Mouse (Mus musculus) ES-E14 (cell line): Measurements from ENCODE around the gene Dnajc13. TPM values are rescaled to one million over a fixed set of nuclear protein-coding genes. Genes with fewer than 3 reads are reported as not detected.

Source experiments
- DNase-seq: peaks from one replicate; pipeline ENCODE4 v3.0.0-alpha.2; 2013; ENCODE audit warnings: low read depth, low spot score
- H3K27ac ChIP-seq: 2 replicates; pipeline ENCODE4 v1.5.1; 2012; ENCODE audit warnings: low read depth, mild to moderate bottlenecking, low read length, moderate library complexity, mixed read lengths; ENCODE audit not compliant: poor library complexity, insufficient read depth, severe bottlenecking
- H3K36me3 ChIP-seq: 2 replicates; pipeline ENCODE4 v1.6.1; 2012; ENCODE audit warnings: mild to moderate bottlenecking, low read length, moderate library complexity, mixed read lengths; ENCODE audit not compliant: control insufficient read depth, poor library complexity, insufficient read depth, severe bottlenecking
- H3K4me1 ChIP-seq, 2 experiments: fragments of 150-350 bp in 1 of 2; sonication (generic) in 1 of 2; 2 replicates each; pipeline ENCODE4 v1.6.1; 2012; ENCODE audit warnings: low read length in 2 of 2, mild to moderate bottlenecking in 1 of 2, mixed read lengths in 1 of 2; ENCODE audit not compliant: control insufficient read depth in 2 of 2, insufficient read depth in 2 of 2, poor library complexity in 1 of 2
- H3K4me3 ChIP-seq, 2 experiments: fragments of 150-350 bp in 1 of 2; sonication (generic) in 1 of 2; 2 replicates each; pipeline ENCODE4 v1.5.1; 2012; ENCODE audit warnings: low read length in 2 of 2, low read depth in 1 of 2, mild to moderate bottlenecking in 1 of 2, mixed read lengths in 1 of 2; ENCODE audit not compliant: insufficient read depth in 1 of 2, poor library complexity in 1 of 2, severe bottlenecking in 1 of 2
- H3K9ac ChIP-seq: 2 replicates; pipeline ENCODE4 v1.6.1; 2012; ENCODE audit warnings: low read depth, mild to moderate bottlenecking, low read length, mixed read lengths; ENCODE audit not compliant: poor library complexity, insufficient read depth, severe bottlenecking
- H3K9me3 ChIP-seq: fragments of 150-350 bp; sonication (generic); 2 replicates; pipeline ENCODE4 v1.6.1; 2012; ENCODE audit warnings: low read depth, mild to moderate bottlenecking, low read length; ENCODE audit not compliant: control insufficient read depth, insufficient read depth
- CHD2 ChIP-seq: IDR thresholded peaks from 2 replicates; pipeline ENCODE4 v1.6.1; 2014; ENCODE audit warnings: mild to moderate bottlenecking, low read depth, low read length, inconsistent platforms
- HCFC1 ChIP-seq: IDR thresholded peaks from 2 replicates; pipeline ENCODE4 v1.6.1; 2012; ENCODE audit warnings: low read length, inconsistent platforms, borderline replicate concordance; ENCODE audit not compliant: insufficient read depth
- MAFK ChIP-seq: IDR thresholded peaks from 2 replicates; pipeline ENCODE4 v1.6.1; 2014; ENCODE audit warnings: mild to moderate bottlenecking, low read depth, low read length, inconsistent platforms; ENCODE audit not compliant: insufficient read depth
- ZC3H11A ChIP-seq: IDR thresholded peaks from 2 replicates; pipeline ENCODE4 v1.6.1; 2012; ENCODE audit warnings: low read depth, mild to moderate bottlenecking, inconsistent platforms, low read length, borderline replicate concordance
- ZNF384 ChIP-seq: IDR thresholded peaks from 2 replicates; pipeline ENCODE4 v1.6.1; 2012; ENCODE audit warnings: low read depth, low read length, inconsistent platforms
- in situ Hi-C, 2 experiments: fragments of 600-800 bp; cut with MboI; formaldehyde crosslinking; loops; one replicate each; pipeline ENCODE4 v1.15.1; 2025; ENCODE audit warnings: low sequenced_read_pairs in 2 of 2, inconsistent platforms in 1 of 2; ENCODE audit not compliant: unreplicated experiment in 2 of 2
- total RNA-seq: library from RNA; depleted of rRNA; stranded (reverse); fragments of 300-350 nt; gene quantifications from 2 replicates; pipeline ENCODE4 v1.2.3, GENCODE M21; 2012

Dnajc13 gene
- total RNA-seq, 1 experiment, result 72.3 TPM

- in situ Hi-C loops, result no loop called here
- Histone ChIP-seq H3K4me1 (peaks cover 0 to 6% of the 10 kb centered on the region in 2 experiments; a peak in 1 of 4 replicates), H3K9ac (no peak within 1 kb of the TSS), H3K9me3 (no peaks in the 10 kb centered on the region), H3K27ac (no peak within 1 kb of the TSS), H3K4me3 (no peak within 1 kb of the TSS), H3K36me3 (no peaks in the 10 kb centered on the region; the same call in 1 of the 2 replicates)
- TF ChIP-seq ZNF384 (no peak), MAFK (no peak), HCFC1 (no peak)
- no peak for DNase-seq
These were observed 135.9 kb downstream of the Dnajc13 start, which contains the start of gene Ackr4 for GRCm38 (mm10) chr9:104126833-104127232. Gene Ackr4 (minus strand): TSS chr9:104126933.

GRCm38 (mm10) chr9:104123622-104124021 is 139.1 kb downstream of the Dnajc13 start:
- TF ChIP-seq CHD2, result no peak
- TF ChIP-seq ZC3H11A, result no peak
- TF ChIP-seq ZNF384, result no peak
- no peak for TF ChIP-seq HCFC1
- TF ChIP-seq MAFK, result no peak
- DNase-seq, result no peak
- in situ Hi-C loops, result no loop called here
- H3K9ac ChIP-seq, result no peak overlapping the region
- H3K27ac ChIP-seq, result no peak overlapping the region
- no peaks in the 10 kb centered on the region; the same call in 1 of the 2 replicates for H3K36me3 ChIP-seq
- peaks cover 0 to 7% of the 10 kb centered on the region in 2 experiments; a peak in 1 of 4 replicates for H3K4me1 ChIP-seq
- no peaks in the 10 kb centered on the region for H3K9me3 ChIP-seq
- H3K4me3 ChIP-seq, result no peak overlapping the region

GRCm38 (mm10) chr9:104123101-104123500 is 139.6 kb downstream of the Dnajc13 start:
- H3K4me3 ChIP-seq, result no peak overlapping the region
- H3K27ac ChIP-seq, result no peak overlapping the region
- no peaks in the 10 kb centered on the region for H3K9me3 ChIP-seq
- no peak for DNase-seq
- in situ Hi-C loops, result no loop called here
- H3K4me1 ChIP-seq, result peaks cover 0 to 7% of the 10 kb centered on the region in 2 experiments; a peak in 1 of 4 replicates
- no peaks in the 10 kb centered on the region; the same call in 1 of the 2 replicates for H3K36me3 ChIP-seq
- H3K9ac ChIP-seq, result no peak overlapping the region
- TF ChIP-seq ZNF384 (no peak), CHD2 (no peak), MAFK (no peak), ZC3H11A (no peak), HCFC1 (no peak)

GRCm38 (mm10) chr9:104109151-104109550 is 153.6 kb downstream of the Dnajc13 start:
- Histone ChIP-seq H3K9me3 (no peaks in the 10 kb centered on the region), H3K4me3 (no peak overlapping the region), H3K9ac (no peak overlapping the region), H3K4me1 (peaks cover 0 to 3% of the 10 kb centered on the region in 2 experiments; a peak in 1 of 4 replicates), H3K27ac (no peak overlapping the region), H3K36me3 (no peaks in the 10 kb centered on the region)
- TF ChIP-seq ZNF384 (no peak), HCFC1 (no peak), MAFK (no peak), CHD2 (no peak), ZC3H11A (no peak)
- DNase-seq, result no peak
- in situ Hi-C loops, result no loop called here

GRCm38 (mm10) chr9:104108571-104109143 is 154.1 kb downstream of the Dnajc13 start:
- TF ChIP-seq MAFK (no peak), ZC3H11A (no peak), ZNF384 (no peak), HCFC1 (no peak), CHD2 (no peak)
- no peak for DNase-seq
- Histone ChIP-seq H3K9me3 (no peaks in the 10 kb centered on the region), H3K27ac (no peak overlapping the region), H3K4me1 (peaks cover 0 to 3% of the 10 kb centered on the region in 2 experiments; a peak in 1 of 4 replicates), H3K36me3 (no peaks in the 10 kb centered on the region), H3K4me3 (no peak overlapping the region), H3K9ac (no peak overlapping the region)
- in situ Hi-C loops, result no loop called here
